Mouse (Mus musculus): ENCODE data around the gene Tnfrsf12a.
A peak's percentile ranks its signal among the peaks of the same experiment; 100 is the strongest.

GRCm38 (mm10) chr17:23664556-23665021, 12.7 kb downstream of the Tnfrsf12a start:
- peak; percentile 40; the same call in 1 of the 2 replicates for TF ChIP-seq CTCF (IDR thresholded peaks at IDR 0.05; ENCODE audit: control insufficient read depth, insufficient read depth, low read length)
- no peak for TF ChIP-seq POLR2A (IDR thresholded peaks at IDR 0.05; ENCODE audit: borderline replicate concordance, control insufficient read depth, low read depth, low read length)
